Mouse (Mus musculus) small intestine, adult 2 months (tissue): ENCODE data around the gene Rita1. TPM values are rescaled to one million over a fixed set of nuclear protein-coding genes. Genes with fewer than 3 reads are reported as not detected.

Source experiments
- H3K27ac ChIP-seq: fragments of 200-500 bp; 2 replicates; pipeline ENCODE4 v1.5.1; 2012; ENCODE audit warnings: low read depth, low read length, control low read depth, inconsistent platforms; ENCODE audit not compliant: insufficient read depth
- H3K27me3 ChIP-seq: fragments of 200-500 bp; 2 replicates; pipeline ENCODE4 v1.6.1; 2012; ENCODE audit warnings: mild to moderate bottlenecking, moderate library complexity, low read length, inconsistent platforms; ENCODE audit not compliant: control insufficient read depth, insufficient read depth
- H3K36me3 ChIP-seq: fragments of 200-500 bp; 2 replicates; pipeline ENCODE4 v1.6.1; 2012; ENCODE audit warnings: mild to moderate bottlenecking, low read length, control low read depth, inconsistent platforms; ENCODE audit not compliant: control insufficient read depth, insufficient read depth
- H3K4me1 ChIP-seq: fragments of 200-500 bp; 2 replicates; pipeline ENCODE4 v1.6.1; 2012; ENCODE audit warnings: low read length, inconsistent platforms, mixed read lengths; ENCODE audit not compliant: control insufficient read depth, insufficient read depth, insufficient read length
- H3K4me3 ChIP-seq: fragments of 200-500 bp; 2 replicates; pipeline ENCODE4 v1.5.1; 2012; ENCODE audit warnings: low read depth, mild to moderate bottlenecking, control low read depth, inconsistent platforms, low read length, moderate library complexity
- CTCF ChIP-seq: fragments of 200-500 bp; IDR thresholded peaks from 2 replicates; pipeline ENCODE4 v1.5.1; 2012; ENCODE audit warnings: low read depth, mild to moderate bottlenecking, control low read depth, inconsistent platforms, low read length, moderate library complexity, mixed read lengths; ENCODE audit not compliant: insufficient replicate concordance, insufficient read length; ENCODE audit errors: extremely low read depth
- POLR2A ChIP-seq: fragments of 200-500 bp; IDR thresholded peaks from 2 replicates; pipeline ENCODE4 v1.6.1; 2012; ENCODE audit warnings: low read depth, mild to moderate bottlenecking, control low read depth, inconsistent platforms, low read length, moderate library complexity
- WGBS: fragments of 180-500 bp; shearing (Covaris S2); methylation state at CpG from one replicate; pipeline ENCODE4 v1.1.7; 2018; 5-methylcytosine and 5-hydroxymethylcytosine counted together
- polyA plus RNA-seq: library from polyadenylated mRNA; depleted of rRNA; stranded (reverse); fragments of >200 nt; gene quantifications from 2 replicates; pipeline ENCODE4 v1.2.3, GENCODE M21; 2012

Rita1 gene
- polyA plus RNA-seq, 1 experiment, result 12.1 TPM

GRCm38 (mm10) chr5:120586741-120587615 lies 25.4 kb downstream of the Rita1 start:
- no peaks in the 10 kb centered on the region for H3K27me3 ChIP-seq
- H3K27ac ChIP-seq, result peak overlapping the region; percentile 92
- H3K36me3 ChIP-seq, result peaks cover 26% of the 10 kb centered on the region
- H3K4me3 ChIP-seq, result peak overlapping the region; percentile 77
- peak; percentile 11; the same call in 1 of the 2 replicates for TF ChIP-seq POLR2A
- TF ChIP-seq CTCF, result no peak
- H3K4me1 ChIP-seq, result peaks cover 18% of the 10 kb centered on the region
- WGBS, result 11% methylated on average over 17 of the region's 17 CpGs

- Histone ChIP-seq H3K4me3 (no peak overlapping the region), H3K27me3 (no peaks in the 10 kb centered on the region), H3K27ac (no peak overlapping the region), H3K4me1 (peaks cover 21% of the 10 kb centered on the region), H3K36me3 (peaks cover 36% of the 10 kb centered on the region)
- TF ChIP-seq POLR2A (no peak), CTCF (no peak)
- 80% methylated on average over 15 of the region's 15 CpGs for WGBS
Observed at GRCm38 (mm10) chr5:120584968-120585367, 27.4 kb downstream of the Rita1 start.

DNA sequence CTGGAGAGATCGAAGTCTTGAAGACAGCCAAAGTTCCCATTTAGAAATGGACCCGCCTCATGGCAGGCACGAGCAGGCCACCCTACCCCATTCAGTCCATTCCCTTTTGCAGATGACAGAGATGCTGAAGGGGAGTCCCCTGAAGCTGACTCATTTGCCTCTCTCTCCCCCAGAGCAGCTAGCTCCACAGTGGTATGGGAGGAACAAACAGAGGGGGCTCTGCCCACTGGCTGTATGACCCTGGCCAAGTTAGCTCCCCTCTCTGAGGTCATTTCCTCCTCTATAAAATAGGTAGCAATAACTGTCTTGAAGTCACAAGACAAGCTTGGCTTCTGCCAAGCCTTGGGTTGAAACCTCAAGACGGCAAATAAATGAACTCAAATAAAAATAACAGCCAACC lies 28.9 kb downstream of the Rita1 start:
- Histone ChIP-seq H3K4me3 (no peak overlapping the region), H3K36me3 (peaks cover 38% of the 10 kb centered on the region), H3K4me1 (peaks cover 29% of the 10 kb centered on the region), H3K27me3 (no peaks in the 10 kb centered on the region), H3K27ac (no peak overlapping the region)
- TF ChIP-seq POLR2A, result no peak
- no peak for TF ChIP-seq CTCF
- WGBS, result 85% methylated on average over 4 of the region's 4 CpGs

GRCm38 (mm10) chr5:120582002-120582401 lies 30.4 kb downstream of the Rita1 start:
- no peaks in the 10 kb centered on the region for H3K27me3 ChIP-seq
- WGBS, result 77% methylated on average over 9 of the region's 9 CpGs

DNA sequence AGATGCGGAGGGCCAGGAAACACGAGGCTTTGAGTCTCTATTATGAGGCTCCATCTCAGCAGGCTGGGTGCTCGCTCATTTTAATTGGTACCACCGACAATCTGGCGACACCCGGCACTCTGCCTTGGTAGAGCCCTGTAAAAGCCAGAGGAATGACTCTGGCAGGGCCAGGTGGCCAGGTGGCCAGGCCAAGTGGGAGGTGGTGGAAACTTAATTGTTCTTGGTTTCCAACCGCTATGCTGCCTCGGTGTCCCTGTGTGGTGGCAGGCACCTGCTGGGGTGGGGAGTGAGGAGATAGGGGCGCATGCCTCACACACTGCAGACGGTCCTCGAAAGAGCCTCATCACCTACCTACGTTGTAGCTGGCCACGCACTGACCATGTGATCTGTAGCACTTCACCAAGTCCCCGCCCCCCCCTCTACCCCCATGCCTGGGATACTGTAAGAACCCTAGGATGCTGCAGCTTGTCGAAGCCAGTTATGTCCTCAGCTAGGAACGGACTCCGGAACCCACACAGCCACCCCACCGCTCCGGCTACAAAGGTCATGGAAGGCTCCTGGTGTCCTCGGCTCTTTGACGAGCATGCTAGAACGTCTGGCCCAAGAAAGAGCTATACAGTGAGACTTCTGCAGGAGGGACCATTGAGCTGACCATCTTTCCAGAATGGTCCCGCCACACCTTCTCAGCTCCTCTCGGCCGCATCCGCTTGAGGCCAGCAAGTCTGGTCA lies 32.3 kb downstream of the Rita1 start:
- peak overlapping the region; percentile 68 for H3K27ac ChIP-seq
- TF ChIP-seq POLR2A (no peak), CTCF (no peak)
- H3K36me3 ChIP-seq, result peaks cover 38% of the 10 kb centered on the region
- WGBS, result 88% methylated on average over 26 of the region's 26 CpGs
- no peak overlapping the region for H3K4me3 ChIP-seq
- H3K4me1 ChIP-seq, result peaks cover 41% of the 10 kb centered on the region
- H3K27me3 ChIP-seq, result no peaks in the 10 kb centered on the region

More at GRCm38 (mm10) chr5:120582002-120582401, 30.4 kb downstream of the Rita1 start:
- Histone ChIP-seq H3K36me3 (peaks cover 38% of the 10 kb centered on the region), H3K27ac (peak overlapping the region; percentile 12; the same call in 1 of the 2 replicates), H3K4me3 (no peak overlapping the region), H3K4me1 (peaks cover 43% of the 10 kb centered on the region)
- TF ChIP-seq POLR2A (no peak), CTCF (no peak)

DNA sequence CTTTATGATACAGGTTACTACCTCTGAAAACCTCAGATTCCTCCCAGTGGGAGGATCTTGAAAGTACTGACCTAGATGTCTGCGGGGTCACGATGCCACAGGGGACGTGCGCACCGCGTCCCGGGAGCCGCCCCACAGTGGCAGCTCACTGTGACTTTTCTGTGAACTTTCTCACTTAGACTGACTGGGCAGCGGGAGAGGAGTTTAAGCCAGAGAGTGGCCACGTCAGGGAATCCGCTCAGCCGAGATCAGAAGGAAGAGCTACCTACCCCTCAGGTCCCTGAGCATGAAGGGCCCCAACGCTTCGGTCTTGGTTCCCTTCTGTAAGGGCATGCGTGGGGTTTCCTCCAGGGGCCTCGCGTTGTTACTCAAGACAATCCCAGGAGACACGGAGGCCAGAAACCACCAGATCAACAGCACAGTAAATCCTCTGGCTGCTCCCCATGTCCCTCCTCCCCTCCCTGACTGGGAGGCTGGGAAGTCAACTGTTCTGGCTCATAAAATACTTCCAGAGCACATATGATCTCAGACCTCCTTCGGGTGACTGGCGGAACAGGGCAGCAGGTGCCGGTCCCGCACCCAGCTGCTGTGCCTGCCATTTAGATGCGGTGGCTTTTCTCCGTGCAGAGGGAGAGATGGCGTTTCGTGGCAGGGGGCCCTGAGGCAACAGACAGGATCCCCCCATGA lies 33.0 kb downstream of the Rita1 start:
- 52% methylated on average over 26 of the region's 26 CpGs for WGBS
- TF ChIP-seq CTCF, result no peak
- TF ChIP-seq POLR2A, result no peak
- peaks cover 31% of the 10 kb centered on the region for H3K36me3 ChIP-seq
- H3K4me3 ChIP-seq, result peak overlapping the region; percentile 6
- H3K27ac ChIP-seq, result peak overlapping the region; percentile 68
- H3K4me1 ChIP-seq, result peaks cover 38% of the 10 kb centered on the region
- no peaks in the 10 kb centered on the region for H3K27me3 ChIP-seq
